Mouse (Mus musculus) erythroblast, adult 5-6 weeks (primary cell): Measurements from ENCODE around the gene Cacnb4. TPM values are rescaled to one million over a fixed set of nuclear protein-coding genes. Genes with fewer than 3 reads are reported as not detected.

ENCODE experiments used
- ATAC-seq: replicated peaks from 2 replicates; pipeline ENCODE4 v1.8.0; 2016; ENCODE audit warnings: moderate number of reproducible peaks, mild to moderate bottlenecking, moderate TSS enrichment, inconsistent platforms; ENCODE audit not compliant: poor library complexity, low FRiP score, severe bottlenecking
- total RNA-seq, 2 experiments: library from RNA; stranded (forward) in 1 of 2; stranded (reverse) in 1 of 2; fragments of 150-400 nt in 1 of 2; fragments of 200-764, 138-1000 nt in 1 of 2; gene quantifications; 2 replicates each; pipeline versions ENCODE4 v1.2.3 to v1.2.4; 2015 to 2017; ENCODE audit warnings: low replicate concordance in 2 of 2

Gene Cacnb4
- total RNA-seq, 2 experiments from 2014 or later: not detected

DNA sequence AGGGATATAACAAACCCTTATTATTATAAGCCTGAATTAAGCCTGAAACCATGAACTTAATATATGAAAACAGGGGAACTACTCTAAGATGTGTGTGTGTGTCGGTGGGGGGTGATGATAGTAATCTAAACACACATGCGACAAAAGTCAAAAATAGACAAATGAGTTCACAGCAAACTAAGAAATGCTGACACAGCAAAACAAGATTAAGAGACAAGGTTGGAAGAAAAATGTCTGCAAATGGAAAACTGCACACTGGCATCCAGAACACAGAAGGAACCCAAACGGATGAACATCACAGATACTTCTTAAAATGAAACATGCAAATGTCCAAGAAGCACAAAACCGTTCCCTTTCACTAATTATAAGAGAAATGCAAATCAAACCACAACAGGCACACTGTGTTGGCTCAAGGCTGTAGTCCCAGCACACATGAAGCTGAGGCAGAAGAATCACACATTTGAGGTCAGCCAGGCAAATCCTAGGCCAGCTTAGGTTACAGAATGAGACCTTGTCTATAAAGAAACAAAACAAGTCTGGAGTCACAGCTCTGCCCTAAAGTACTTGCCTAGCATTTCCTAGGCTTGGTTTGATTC, 236.1 kb downstream of the Cacnb4 start:
- ATAC-seq: no peak

GRCm38 (mm10) chr2:52438437-52438836, 238.2 kb downstream of the Cacnb4 start:
- ATAC-seq: no peak

DNA sequence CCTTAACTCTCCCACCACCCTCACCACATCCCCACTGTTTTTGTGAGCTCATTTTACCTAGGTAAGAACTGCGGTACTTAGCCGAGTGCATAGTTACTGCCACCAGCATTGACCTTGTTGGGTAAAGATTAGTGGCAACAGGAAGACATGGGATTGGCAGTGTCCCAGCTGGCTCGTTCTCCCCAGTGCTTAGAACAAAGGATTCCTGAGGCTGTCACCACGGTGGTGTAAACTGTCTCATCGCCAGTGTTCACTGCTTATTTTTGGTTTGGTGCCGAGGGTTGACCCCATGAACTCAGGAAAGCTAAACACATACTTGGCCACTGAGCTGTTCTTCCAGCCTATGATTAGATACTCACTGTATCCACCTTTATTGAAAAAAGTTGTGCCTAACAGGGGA, 238.6 kb downstream of the Cacnb4 start:
- ATAC-seq: no peak

DNA sequence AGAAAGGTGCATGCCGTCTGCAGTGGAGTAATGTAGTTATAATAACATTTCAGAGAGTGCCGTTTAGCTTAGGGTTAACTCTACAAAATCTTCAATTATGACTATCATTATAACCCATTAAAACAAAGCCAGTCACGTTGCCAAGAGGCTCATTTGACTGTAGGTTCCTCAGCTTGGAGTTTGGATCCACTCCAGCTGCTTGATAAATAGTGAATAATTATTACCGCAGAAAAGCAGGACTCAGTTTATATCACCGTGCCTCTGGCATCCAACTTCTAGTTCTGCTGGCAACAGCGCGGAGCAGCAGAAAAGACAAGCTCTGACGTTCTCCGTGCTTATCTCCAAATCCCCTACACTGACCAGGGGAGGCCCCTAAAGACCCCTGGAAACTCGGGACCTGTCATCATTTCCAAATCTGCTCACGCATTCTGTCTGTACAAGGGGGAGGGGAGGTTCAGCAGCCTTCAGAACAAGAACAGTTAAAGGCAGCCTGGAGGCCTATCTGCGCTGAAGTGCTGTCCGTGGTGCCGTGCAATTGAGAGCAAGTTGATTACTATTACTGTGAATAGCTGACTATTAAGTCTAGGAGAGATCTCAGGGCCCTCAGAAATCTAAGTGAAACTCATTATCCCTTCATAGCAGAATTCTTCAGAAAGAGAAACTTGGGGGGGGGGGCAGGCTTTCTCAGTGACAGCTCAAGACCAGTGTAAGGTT, 240.6 kb downstream of the Cacnb4 start:
- ATAC-seq: no peak

DNA sequence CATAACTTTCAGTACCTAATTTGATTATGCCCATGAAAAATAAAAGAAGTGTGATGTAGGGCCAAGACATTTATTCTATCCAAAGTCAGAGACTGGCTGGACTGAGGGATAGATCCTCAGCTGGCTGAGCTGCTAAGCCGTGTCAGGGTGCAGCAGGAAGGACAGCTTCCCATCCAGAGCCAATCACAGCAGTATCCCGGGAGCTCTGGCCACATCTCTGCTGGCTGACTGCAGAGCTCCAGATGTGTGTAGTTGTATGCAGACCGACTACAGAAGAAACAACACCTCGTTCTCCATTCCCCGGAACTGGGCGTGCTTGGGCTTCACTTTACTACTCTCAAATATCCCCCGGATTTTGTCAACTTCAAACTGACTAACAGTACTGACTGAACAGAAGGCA, 243.3 kb downstream of the Cacnb4 start:
- no peak for ATAC-seq

DNA sequence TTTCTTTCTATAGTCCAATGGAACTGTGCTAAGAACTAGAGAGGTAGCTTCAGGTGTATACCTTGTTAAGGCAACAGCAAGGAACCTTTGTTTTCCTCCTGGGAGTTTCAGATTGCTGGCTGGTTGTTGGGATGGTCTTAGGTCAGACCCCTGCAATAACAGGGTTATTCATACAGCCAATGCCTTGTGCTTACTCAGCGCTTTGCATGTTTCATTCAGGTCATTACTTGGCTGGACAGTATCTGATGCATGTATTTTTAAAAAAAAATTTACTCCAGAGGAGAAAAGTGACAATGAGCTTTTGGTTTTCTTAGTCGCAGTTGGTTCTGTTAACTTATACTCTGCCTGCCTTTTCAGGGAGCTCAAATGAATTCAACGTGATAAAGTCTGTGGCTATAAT, 249.2 kb downstream of the Cacnb4 start:
- no peak for ATAC-seq

DNA sequence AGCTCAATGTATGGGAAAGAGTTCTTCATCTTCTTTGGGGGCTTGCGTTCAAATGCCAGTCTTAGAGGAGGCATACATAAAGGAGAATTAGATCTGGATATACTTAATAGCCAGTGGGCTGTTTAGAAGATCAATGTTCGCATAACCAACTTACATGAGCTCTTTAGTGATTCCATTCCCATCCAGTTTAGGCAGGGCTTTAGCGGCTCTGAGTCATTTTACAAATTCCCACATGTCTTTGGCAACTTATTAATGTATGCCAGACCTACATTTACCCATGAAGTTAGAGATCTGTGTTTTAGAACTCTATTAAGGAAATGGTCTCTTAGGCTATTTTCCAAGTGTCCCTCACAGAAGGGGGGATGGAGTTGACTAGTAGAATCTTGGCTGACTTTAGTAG, 250.6 kb downstream of the Cacnb4 start:
- no peak for ATAC-seq

DNA sequence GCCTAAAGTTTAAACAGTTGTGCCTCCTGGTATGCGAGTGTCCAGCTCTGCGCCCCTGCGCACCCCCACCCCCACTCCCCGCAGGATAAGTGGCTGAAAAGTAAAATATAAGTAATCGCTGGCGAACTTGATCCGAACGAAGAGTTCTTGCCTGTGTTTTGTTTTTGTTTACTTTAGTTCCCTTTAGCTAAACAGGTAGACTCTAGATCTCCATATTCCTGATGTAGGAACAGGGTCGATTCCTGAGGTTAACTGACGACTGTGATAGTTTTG, 251.2 kb downstream of the Cacnb4 start:
- ATAC-seq: no peak

DNA sequence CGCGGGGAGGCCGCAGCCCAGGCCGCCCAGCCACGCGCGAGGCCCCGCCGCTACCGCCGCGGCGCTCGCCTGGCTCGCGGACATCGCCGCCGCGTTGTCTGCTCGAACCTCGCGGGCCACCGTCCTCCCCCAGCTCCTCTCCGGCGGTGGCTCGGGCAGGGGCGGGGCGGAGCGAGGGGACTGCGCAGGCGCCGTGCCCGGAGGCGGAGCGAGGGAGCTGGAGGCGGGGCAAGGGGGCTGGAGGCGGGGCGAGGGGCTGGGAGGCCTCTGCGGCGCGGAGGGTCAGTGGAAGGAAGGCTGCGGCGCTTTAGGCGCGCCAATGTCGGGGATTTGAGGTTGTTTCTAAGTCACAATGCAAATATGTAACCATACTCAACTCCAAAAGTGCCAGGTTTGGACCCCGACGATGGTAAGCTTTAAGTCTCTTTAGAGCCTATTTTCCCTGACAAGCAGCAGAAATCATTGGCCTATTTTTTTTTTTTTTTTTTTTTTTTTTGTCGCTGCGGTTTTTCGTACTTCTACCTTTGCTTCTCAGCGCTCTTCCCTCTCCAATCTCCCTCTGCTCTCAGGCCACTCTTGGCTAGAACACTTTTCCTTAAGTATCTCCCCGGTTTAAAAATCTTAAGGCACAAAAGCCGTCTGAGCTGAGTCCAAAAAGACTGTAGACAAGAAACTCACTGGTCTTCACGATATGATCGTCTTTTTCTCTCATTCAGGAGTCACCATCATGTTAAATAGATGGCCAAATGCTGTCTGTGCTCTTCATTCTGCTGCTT, 251.7 kb downstream of the Cacnb4 start, which contains the start of gene Arl5a:
Gene Arl5a (minus strand): TSS at position 155 of the 776 bp plus-strand sequence.
- ATAC-seq: peak; percentile 96

GRCm38 (mm10) chr2:52424248-52424728, 252.3 kb downstream of the Cacnb4 start:
- peak; percentile 75 for ATAC-seq

DNA sequence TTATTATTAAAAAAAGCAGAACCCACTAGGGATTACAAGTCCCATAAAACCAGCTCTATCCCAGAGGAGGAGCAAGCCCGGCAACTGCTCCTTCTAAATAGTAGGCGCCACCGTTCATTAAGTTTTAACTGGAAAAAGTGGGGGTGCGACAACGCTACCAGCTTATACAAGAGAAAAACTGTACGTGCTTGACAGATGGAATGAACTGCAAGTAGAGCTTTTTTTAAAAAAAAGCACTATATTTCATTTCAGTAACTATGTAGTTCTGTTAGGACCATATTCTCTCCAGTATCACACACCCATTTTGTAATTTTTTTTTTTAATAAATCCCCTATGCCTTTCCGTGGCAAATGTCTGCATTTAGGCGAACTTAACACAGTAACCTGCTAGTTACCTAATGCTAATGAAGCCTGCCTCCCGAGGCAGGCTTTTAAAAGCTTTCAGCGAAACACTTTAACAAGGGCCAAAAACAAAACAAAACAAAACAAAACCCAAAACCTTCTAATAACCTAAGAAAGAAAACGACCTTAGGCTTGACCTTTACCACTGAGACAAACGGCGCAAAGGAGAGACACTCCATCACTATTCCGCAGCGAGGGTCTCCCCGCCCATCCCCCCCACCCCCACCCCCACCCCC, 252.9 kb downstream of the Cacnb4 start:
- ATAC-seq: no peak

DNA sequence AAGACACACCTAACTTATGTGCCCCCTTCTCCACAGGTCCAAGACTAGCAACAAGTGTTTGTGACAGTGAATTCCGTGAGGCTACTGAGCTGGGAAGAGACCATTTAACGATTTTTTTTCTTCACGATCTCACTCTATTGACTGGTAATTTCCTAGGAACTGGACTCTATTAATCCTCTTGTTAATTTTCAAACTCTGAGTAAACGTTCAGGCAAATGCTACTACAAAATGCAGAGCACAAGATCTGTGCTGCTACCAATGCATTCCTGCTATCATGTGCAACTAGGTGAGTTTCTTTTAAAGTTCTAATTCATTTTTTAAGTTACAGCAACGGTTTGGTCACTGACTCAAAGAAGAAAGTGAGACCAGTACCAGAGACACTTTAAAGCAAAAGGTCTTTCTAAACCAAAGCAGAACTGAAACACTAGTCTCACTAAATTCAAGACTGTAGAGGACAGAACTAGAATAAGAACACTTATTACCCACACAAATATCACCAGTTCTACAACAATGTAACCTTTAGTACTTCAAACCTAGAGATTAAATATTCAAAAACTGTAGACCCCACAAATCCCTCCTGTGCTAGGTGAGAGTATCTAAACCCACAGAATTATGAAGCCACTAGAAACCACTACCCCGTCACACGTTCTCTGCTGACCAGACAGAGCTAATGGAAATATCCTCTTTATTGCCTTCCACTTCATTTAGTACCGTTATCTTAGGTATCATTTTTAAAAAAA, 253.6 kb downstream of the Cacnb4 start:
- no peak for ATAC-seq

GRCm38 (mm10) chr2:52421197-52421596, 255.4 kb downstream of the Cacnb4 start:
- ATAC-seq: no peak

DNA sequence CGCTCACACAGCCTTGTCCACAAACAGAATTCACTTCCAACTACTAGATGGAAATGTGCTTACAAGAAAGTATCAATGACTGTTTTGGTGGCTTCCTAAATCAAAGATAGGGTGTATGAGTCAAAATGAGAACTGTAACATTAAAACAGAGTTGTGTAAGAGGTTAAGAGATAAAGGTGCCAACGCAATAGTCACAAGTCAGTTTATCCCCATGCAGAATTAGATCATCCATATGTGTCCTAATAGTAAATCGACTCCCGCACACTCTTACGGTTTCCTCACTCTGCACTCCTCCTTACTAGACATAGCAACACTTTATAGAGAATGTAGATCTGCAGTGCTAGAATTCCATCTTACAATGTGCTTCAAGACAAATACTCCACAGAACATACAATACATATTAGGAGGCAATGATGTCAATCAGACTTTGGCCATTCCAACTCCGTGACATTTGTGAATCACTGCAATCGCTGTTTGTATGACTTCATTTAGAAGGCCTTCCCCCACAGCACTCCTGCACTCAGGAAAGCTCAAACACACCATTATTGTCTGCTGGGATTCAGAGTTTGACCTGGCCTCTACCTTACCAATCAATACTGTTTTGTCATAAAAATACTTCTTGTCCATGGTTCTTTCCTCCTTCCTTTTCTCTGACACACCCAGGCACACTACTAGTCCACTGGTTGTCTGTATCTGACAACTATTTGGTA, 256.5 kb downstream of the Cacnb4 start:
- ATAC-seq: no peak

DNA sequence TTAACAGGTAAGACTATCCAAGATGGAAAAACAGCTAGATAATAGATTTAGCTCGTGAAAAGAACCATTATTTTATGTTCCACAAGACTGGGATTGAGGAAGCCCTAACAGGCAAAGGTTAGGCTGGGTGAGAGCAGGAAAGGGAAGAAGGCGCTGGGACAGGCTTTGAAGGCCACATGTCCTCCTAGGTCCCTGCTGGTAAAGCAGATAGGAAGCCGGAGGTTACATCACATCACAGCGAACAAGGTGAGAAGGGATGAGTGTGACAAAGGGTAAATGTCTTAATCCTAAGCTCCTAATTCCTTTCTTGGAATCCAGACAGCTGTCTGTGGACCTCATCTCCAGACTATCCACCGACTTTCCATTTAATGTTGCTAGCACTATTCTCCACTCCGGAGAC, 257.3 kb downstream of the Cacnb4 start:
- no peak for ATAC-seq

GRCm38 (mm10) chr2:52412524-52413037, 264.1 kb downstream of the Cacnb4 start:
- ATAC-seq: no peak

GRCm38 (mm10) chr2:52406480-52406879, 270.2 kb downstream of the Cacnb4 start:
- no peak for ATAC-seq

GRCm38 (mm10) chr2:52405238-52405637, 271.4 kb downstream of the Cacnb4 start:
- ATAC-seq: no peak

DNA sequence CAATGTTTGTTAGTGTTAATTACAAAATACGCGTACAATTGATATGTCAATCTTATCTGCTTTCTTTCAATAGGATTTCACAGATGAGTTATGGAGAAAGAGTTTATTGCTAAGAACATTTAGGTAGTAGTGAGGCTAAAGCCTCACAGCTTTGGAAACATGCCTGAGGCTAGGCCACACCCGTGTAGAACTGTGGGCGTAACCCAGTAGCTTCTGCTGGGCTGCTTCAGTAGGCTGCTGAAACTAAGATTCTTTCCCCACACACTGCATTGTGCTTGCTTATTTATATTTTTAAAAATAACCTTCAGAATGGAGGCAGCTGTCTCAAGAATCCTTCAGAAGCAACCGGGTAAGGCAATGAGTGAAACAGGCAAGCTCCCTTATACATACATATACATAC, 282.1 kb downstream of the Cacnb4 start:
- no peak for ATAC-seq
